ENCODE assay signal across 11 mouse cellular contexts in the genomic region with DNA sequence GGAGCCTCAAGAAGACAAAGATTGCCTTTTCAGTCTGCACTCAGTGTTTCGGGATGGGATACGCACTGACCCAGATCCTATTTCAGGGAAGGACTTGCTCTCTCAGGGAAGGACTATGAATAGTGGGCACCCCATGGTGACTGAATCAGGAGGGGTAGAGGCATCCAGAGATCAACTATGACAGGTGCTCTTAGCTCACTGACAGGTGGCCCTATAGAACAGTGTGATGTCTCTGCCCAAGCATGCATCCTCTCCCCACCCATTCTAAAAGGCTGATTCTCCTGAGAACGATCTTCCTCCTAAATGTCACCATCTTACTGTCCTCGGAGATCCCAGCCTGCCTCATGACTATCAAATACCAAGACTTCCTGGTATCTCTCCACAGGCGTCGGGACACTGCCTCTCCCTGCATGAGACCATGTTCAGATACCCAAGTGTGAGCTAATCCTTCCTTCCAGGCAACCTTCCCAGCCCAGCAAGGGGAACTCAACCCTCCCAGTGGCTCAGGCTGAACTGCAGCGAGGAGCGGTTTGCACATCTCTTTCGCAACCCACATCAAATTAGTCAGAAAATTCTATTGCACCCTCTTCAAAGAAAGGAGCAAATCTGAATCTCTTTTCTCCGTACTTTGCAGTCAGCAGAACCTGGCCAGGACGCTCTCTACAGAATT.
DNase-seq lines count a peak whose midpoint lies in the region; ATAC-seq and TF ChIP-seq lines count a peak whose summit lies in the region.
"Had no signal": no experiment of that assay in that cellular context is flagged by ENCODE, and none has a peak within 500 bp of the region (broad histone marks: within the 10 kb centered on the region; RNA-seq: fewer than 3 reads in every experiment).

No protein-coding gene starts in this region.

- no peak overlapping the region for H3K27ac ChIP-seq in heart, adult 2 months
- no peak overlapping the region for H3K27ac ChIP-seq in heart, embryonic 10.5 days
- H3K27ac ChIP-seq in forebrain, embryonic 14.5 days (ENCODE audit: low read depth, low read length) = no peak overlapping the region
- H3K27ac ChIP-seq: hindbrain, embryonic 12.5 days had no signal

- no peak overlapping the region for H3K9ac ChIP-seq in heart, adult 2 months (ENCODE audit: low read depth, low read length)
- H3K9ac ChIP-seq in forebrain, embryonic 14.5 days (ENCODE audit: low read length) = no peak overlapping the region
- H3K9ac ChIP-seq: hindbrain, embryonic 12.5 days had no signal

- no peaks in the 10 kb centered on the region for H3K9me3 ChIP-seq in heart, embryonic 10.5 days
- no peaks in the 10 kb centered on the region for H3K9me3 ChIP-seq in forebrain, embryonic 14.5 days (replicated peaks; ENCODE audit: control insufficient read depth, low read length)
- H3K9me3 ChIP-seq: hindbrain, embryonic 12.5 days had no signal

- no peaks in the 10 kb centered on the region; the same call in 1 of the 2 replicates for H3K4me1 ChIP-seq in heart, adult 2 months (ENCODE audit: control insufficient read depth, insufficient read depth, low read length)
- no peaks in the 10 kb centered on the region for H3K4me1 ChIP-seq in heart, embryonic 10.5 days
- H3K4me1 ChIP-seq in forebrain, embryonic 14.5 days (ENCODE audit: control insufficient read depth, insufficient read depth, low read length) = no peaks in the 10 kb centered on the region
- H3K4me1 ChIP-seq: hindbrain, embryonic 12.5 days had no signal

- H3K4me3 ChIP-seq in heart, adult 2 months = no peak overlapping the region
- no peak overlapping the region for H3K4me3 ChIP-seq in heart, embryonic 10.5 days
- no peak overlapping the region for H3K4me3 ChIP-seq in forebrain, embryonic 14.5 days (ENCODE audit: low read depth, low read length)
- H3K4me3 ChIP-seq: hindbrain, embryonic 12.5 days had no signal

- no peaks in the 10 kb centered on the region for H3K27me3 ChIP-seq in heart, adult 2 months (ENCODE audit: control insufficient read depth, insufficient read depth, low read length)
- no peaks in the 10 kb centered on the region for H3K27me3 ChIP-seq in heart, embryonic 10.5 days (ENCODE audit: insufficient read depth, poor library complexity, severe bottlenecking)
- H3K27me3 ChIP-seq in forebrain, embryonic 14.5 days (replicated peaks; ENCODE audit: control insufficient read depth, insufficient read depth, low read length) = no peaks in the 10 kb centered on the region
- H3K27me3 ChIP-seq: hindbrain, embryonic 12.5 days had no signal

- H3K4me2 ChIP-seq in forebrain, embryonic 14.5 days (ENCODE audit: low read length) = no peak overlapping the region
- H3K4me2 ChIP-seq: hindbrain, embryonic 12.5 days had no signal

- intact Hi-C loops in heart, adult 2 months (cut with DNase I) = no loop called here

- WGBS in heart, adult 2 months = 69% methylated on average over 11 of the region's 11 CpGs
- WGBS in heart, embryonic 10.5 days = 78% methylated on average over 11 of the region's 11 CpGs
- 89% methylated on average over 11 of the region's 11 CpGs for WGBS in forebrain, embryonic 14.5 days

- H3K79me2 ChIP-seq in heart, adult 2 months (replicated peaks; ENCODE audit: control insufficient read depth, insufficient read depth, low read length) = no peaks in the 10 kb centered on the region

- no peaks in the 10 kb centered on the region for H3K36me3 ChIP-seq in heart, adult 2 months (ENCODE audit: control insufficient read depth, insufficient read depth, low read length)
- no peaks in the 10 kb centered on the region for H3K36me3 ChIP-seq in heart, embryonic 10.5 days
- no peaks in the 10 kb centered on the region for H3K36me3 ChIP-seq in forebrain, embryonic 14.5 days (ENCODE audit: control insufficient read depth, insufficient read depth, low read length)
- H3K36me3 ChIP-seq: hindbrain, embryonic 12.5 days had no signal

- TF ChIP-seq EP300 in heart, adult 2 months (IDR thresholded peaks at IDR 0.05; ENCODE audit: insufficient read depth, low read depth, low read length) = no peak

- TF ChIP-seq POLR2A in heart, adult 2 months (IDR thresholded peaks at IDR 0.05; ENCODE audit: insufficient read depth, low read depth, low read length) = no peak

- peak; percentile 96 for ATAC-seq in megakaryocyte progenitor cell, adult 5-6 weeks (replicated peaks; ENCODE audit: poor library complexity)
- no peak for ATAC-seq in forebrain, embryonic 14.5 days

- 0 out of 2 replicates have a peak, but pooled peaks have one; percentile 7 for TF ChIP-seq CTCF in heart, adult 2 months (IDR thresholded peaks at IDR 0.05)

- DNase-seq in heart, adult 2 months = peak; percentile 32 to 60
- no peak for DNase-seq in heart, embryonic 10.5 days (ENCODE audit: low spot score)
- peak; percentile 84 for DNase-seq in brain, adult 2 months (ENCODE audit: low read depth, low spot score)
- DNase-seq in cerebellum, postnatal 25 days = peak; percentile 69 to 71
- DNase-seq in forebrain, embryonic 14.5 days (ENCODE audit: low spot score) = no peak
- DNase-seq in frontal cortex, postnatal 10 days (ENCODE audit: low spot score in 2 of 2) = no peak
- DNase-seq: kidney, adult 2 months; midbrain, embryonic 14.5 days; right cerebral cortex, postnatal 25 days had no signal

Comparison
In these comparisons a context has a peak if more than half of its experiments do, and no peak if none do; other contexts are left out.
1. DNase-seq: peak in heart, adult 2 months (2 of 2), brain, adult 2 months (single experiment) and cerebellum, postnatal 25 days (2 of 2); none in heart, embryonic 10.5 days (single experiment), forebrain, embryonic 14.5 days (single experiment) and frontal cortex, postnatal 10 days (0 of 2).